Mouse (Mus musculus): ENCODE data around the gene Rsu1. TPM values are rescaled to one million over a fixed set of nuclear protein-coding genes. Genes with fewer than 3 reads are reported as not detected.

Rsu1 gene
- polyA plus RNA-seq, 1 experiment from 2014 or later: 119 TPM

DNA sequence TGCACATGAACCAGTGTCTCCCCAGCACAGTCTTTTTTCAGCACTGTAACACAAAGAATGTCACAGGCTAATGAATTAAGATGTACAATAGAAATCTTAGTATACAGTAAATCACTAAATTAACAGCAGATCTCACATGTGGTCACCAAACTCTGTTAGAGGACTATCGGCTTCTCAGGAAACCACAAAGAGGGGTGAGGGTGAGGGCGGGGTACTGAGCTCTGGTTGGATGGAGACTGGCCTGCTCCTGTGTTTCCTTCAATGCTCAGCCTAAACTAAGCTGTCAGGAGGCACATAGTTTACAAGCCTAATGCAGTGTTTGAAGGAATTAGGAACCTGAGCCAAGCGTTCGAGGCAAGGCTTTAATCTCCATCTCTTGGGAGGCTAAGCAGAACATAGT lies 8.1 kb downstream of the Rsu1 start:
- no peak overlapping the region for H3K4me2 ChIP-seq (replicated peaks)
- H3K36me3 ChIP-seq: no peaks in the 10 kb centered on the region
- H3K27ac ChIP-seq (replicated peaks): no peak overlapping the region
- H3K9ac ChIP-seq: no peak overlapping the region
- no peak for ATAC-seq (ENCODE audit: insufficient number of reproducible peaks, low FRiP score, low TSS enrichment, low read depth)
- H3K4me1 ChIP-seq: no peaks in the 10 kb centered on the region
- WGBS: 40% methylated on average over 4 of the region's 4 CpGs
- H3K9me3 ChIP-seq (replicated peaks): no peaks in the 10 kb centered on the region
- H3K27me3 ChIP-seq: no peaks in the 10 kb centered on the region
- no peak overlapping the region for H3K4me3 ChIP-seq (replicated peaks)

DNA sequence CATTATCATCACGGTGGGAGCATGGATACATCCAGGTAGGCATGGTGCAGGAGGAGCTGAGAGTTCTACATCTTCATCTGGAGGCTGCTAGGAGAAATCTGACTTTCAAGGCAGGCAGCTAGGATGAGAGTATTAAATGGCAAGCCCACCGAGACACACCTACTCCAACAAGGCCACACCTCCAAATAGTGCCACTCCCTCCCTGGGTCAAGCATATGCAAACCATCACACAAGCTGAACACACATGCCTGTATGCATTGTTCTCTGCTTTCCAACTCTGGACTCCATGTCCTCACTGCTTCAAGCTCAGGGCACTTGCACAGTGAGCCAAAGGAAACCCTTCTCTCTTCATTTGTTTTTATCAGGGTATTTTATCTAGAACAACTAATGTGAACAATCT lies 12.6 kb downstream of the Rsu1 start:
- ATAC-seq (ENCODE audit: insufficient number of reproducible peaks, low FRiP score, low TSS enrichment, low read depth): no peak
- 0 out of 2 replicates have a peak, but pooled peaks cover 5% of the 10 kb centered on the region for H3K9me3 ChIP-seq (replicated peaks)

DNA sequence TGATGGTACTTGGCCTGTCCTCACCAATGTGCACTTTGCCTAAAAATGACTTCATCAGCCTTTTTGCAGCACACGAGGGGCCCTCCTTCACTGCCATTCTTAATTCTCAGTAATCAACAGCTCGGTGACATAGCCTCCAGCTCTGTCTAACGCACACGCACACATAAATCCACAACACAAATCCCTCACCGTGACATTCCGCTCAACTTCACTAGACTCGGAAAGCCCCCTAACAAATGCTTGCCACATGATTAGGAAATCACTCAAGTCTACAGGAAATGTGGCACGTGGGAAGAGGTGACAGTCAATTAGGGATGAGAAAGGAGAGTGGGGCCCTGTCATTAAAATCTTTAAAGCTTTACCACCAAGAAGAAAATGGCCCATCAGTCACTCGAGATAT lies 30.5 kb downstream of the Rsu1 start:
- Histone ChIP-seq H3K9me3 (replicated peaks) (no peaks in the 10 kb centered on the region), H3K4me3 (replicated peaks) (no peak overlapping the region), H3K4me2 (replicated peaks) (no peak overlapping the region), H3K36me3 (peaks cover 7% of the 10 kb centered on the region; the same call in 1 of the 2 replicates), H3K27ac (replicated peaks) (no peak overlapping the region), H3K4me1 (no peaks in the 10 kb centered on the region), H3K27me3 (no peaks in the 10 kb centered on the region), H3K9ac (no peak overlapping the region)
- ATAC-seq (ENCODE audit: insufficient number of reproducible peaks, low FRiP score, low TSS enrichment, low read depth): no peak
- 48% methylated on average over 9 of the region's 9 CpGs for WGBS

More for the DNA sequence above, 12.6 kb downstream of the Rsu1 start:
- H3K9ac ChIP-seq: no peak overlapping the region
- no peaks in the 10 kb centered on the region for H3K4me1 ChIP-seq
- H3K4me3 ChIP-seq (replicated peaks): no peak overlapping the region
- peaks cover 16% of the 10 kb centered on the region for H3K36me3 ChIP-seq
- no peak overlapping the region for H3K4me2 ChIP-seq (replicated peaks)
- no peak overlapping the region for H3K27ac ChIP-seq (replicated peaks)
- WGBS: 68% methylated on average over 2 of the region's 2 CpGs
- H3K27me3 ChIP-seq: no peaks in the 10 kb centered on the region

DNA sequence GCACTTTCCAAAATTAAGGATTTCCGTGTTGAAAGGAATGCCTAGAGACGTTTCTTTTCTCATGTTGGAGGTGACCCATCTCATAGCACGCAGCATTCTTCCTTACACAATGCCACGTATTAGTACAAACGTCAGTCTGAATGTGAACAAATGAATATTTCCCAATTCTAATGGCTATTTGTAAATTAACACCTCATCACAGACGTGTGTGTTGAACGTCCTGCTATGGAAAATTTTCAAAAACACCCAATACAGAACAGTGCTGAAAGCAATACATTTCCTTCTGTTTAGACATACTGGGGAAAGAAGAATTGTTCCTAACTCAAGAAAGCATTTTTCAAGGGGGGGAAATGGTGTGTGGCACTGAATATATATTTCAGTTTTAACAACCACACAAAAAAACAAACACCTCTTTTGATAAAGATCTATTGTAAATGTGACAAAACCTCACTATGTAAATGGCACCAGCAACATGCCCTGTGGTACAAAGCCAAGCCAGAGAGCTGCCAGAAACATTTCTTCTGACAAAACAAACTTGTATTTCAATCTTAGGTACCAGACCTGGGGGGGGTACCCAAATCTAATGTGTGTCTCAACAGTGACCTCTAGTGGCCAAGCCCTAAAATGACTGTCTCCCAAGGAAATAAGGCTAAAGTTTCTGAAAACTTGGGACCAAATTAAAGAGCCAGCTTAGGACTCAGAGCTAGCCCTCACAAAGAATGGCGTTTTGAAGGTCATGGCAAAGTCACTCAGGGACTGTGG lies 33.9 kb downstream of the Rsu1 start:
- H3K27me3 ChIP-seq: no peaks in the 10 kb centered on the region
- H3K4me2 ChIP-seq (replicated peaks): no peak overlapping the region
- no peaks in the 10 kb centered on the region for H3K9me3 ChIP-seq (replicated peaks)
- no peak for ATAC-seq (ENCODE audit: insufficient number of reproducible peaks, low FRiP score, low TSS enrichment, low read depth)
- no peak overlapping the region for H3K4me3 ChIP-seq (replicated peaks)
- 68% methylated on average over 8 of the region's 8 CpGs for WGBS
- no peaks in the 10 kb centered on the region for H3K4me1 ChIP-seq
- peaks cover 7% of the 10 kb centered on the region; the same call in 1 of the 2 replicates for H3K36me3 ChIP-seq
- H3K9ac ChIP-seq: no peak overlapping the region
- no peak overlapping the region for H3K27ac ChIP-seq (replicated peaks)

DNA sequence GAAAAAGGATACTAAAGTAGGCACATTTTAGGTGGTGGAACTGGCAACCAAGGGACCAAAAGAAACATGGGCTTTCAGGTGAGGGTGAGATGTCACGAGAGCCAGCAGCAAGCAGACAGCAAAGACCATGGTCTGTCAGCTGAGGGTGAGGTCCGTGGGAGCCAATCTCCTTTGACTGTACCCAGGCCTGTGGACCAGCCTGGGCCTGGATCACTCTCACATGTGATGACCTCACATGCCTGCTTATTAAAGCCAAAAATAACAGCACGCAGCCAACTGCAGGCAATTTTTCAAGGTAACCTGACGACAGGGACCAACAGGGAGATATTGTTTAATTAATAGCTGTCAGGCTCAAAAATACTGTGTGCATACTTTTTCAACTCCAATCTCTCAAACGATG lies 35.5 kb downstream of the Rsu1 start:
- H3K9me3 ChIP-seq (replicated peaks): no peaks in the 10 kb centered on the region
- H3K36me3 ChIP-seq: peaks cover 7% of the 10 kb centered on the region; the same call in 1 of the 2 replicates
- ATAC-seq (ENCODE audit: insufficient number of reproducible peaks, low FRiP score, low TSS enrichment, low read depth): no peak
- no peak overlapping the region for H3K4me2 ChIP-seq (replicated peaks)
- 75% methylated on average over 5 of the region's 5 CpGs for WGBS
- no peak overlapping the region for H3K27ac ChIP-seq (replicated peaks)
- no peaks in the 10 kb centered on the region for H3K4me1 ChIP-seq
- no peak overlapping the region for H3K4me3 ChIP-seq (replicated peaks)
- no peaks in the 10 kb centered on the region for H3K27me3 ChIP-seq
- H3K9ac ChIP-seq: no peak overlapping the region

DNA sequence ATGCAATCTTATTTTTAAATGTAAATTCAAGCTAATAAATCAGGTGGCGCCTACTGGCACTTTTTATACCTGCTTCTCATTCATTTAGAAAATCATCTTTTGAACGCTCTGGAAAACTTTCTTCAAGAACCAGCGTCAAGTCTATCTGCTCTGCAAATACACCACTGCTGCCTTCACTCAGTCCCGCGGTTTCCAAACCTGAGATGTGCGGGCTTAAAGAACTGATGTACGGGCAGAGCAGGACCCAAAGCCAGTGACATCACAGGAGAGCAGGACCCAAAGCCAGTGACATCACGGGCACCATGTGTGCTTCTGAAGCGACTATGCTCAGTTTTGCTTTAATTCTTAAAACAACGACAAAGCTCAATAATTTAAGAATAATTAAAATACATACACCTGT lies 36.4 kb downstream of the Rsu1 start:
- no peak overlapping the region for H3K4me3 ChIP-seq (replicated peaks)
- no peak overlapping the region for H3K9ac ChIP-seq
- H3K27ac ChIP-seq (replicated peaks): no peak overlapping the region
- H3K9me3 ChIP-seq (replicated peaks): no peaks in the 10 kb centered on the region
- H3K4me2 ChIP-seq (replicated peaks): no peak overlapping the region
- peaks cover 7% of the 10 kb centered on the region; the same call in 1 of the 2 replicates for H3K36me3 ChIP-seq
- 91% methylated on average over 10 of the region's 10 CpGs for WGBS
- no peak for ATAC-seq (ENCODE audit: insufficient number of reproducible peaks, low FRiP score, low TSS enrichment, low read depth)
- no peaks in the 10 kb centered on the region for H3K4me1 ChIP-seq
- no peaks in the 10 kb centered on the region for H3K27me3 ChIP-seq

DNA sequence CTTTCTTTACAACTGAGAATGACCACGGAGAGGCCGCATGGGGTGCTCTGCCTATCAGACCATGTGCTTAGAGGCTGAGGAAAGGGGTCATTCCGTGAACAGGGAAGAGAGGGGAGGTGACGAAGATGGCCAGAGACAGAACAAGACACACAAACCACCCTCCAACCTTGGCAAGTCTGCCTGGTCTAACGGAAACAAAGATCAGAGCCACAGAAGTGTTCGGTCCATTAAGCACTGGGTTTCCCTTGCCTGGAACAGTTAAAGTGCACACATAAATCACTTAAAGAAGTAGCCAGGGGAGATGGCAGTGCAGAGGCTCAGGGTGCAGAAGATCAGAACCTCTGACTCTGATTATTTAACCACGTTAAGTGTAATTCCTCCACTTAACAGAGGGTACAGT lies 37.3 kb downstream of the Rsu1 start:
- H3K9me3 ChIP-seq (replicated peaks): no peaks in the 10 kb centered on the region
- H3K27ac ChIP-seq (replicated peaks): no peak overlapping the region
- no peaks in the 10 kb centered on the region for H3K4me1 ChIP-seq
- no peaks in the 10 kb centered on the region for H3K27me3 ChIP-seq
- no peak overlapping the region for H3K4me3 ChIP-seq (replicated peaks)
- H3K9ac ChIP-seq: no peak overlapping the region
- H3K36me3 ChIP-seq: no peaks in the 10 kb centered on the region
- H3K4me2 ChIP-seq (replicated peaks): no peak overlapping the region
- WGBS: 71% methylated on average over 7 of the region's 7 CpGs
- no peak for ATAC-seq (ENCODE audit: insufficient number of reproducible peaks, low FRiP score, low TSS enrichment, low read depth)

DNA sequence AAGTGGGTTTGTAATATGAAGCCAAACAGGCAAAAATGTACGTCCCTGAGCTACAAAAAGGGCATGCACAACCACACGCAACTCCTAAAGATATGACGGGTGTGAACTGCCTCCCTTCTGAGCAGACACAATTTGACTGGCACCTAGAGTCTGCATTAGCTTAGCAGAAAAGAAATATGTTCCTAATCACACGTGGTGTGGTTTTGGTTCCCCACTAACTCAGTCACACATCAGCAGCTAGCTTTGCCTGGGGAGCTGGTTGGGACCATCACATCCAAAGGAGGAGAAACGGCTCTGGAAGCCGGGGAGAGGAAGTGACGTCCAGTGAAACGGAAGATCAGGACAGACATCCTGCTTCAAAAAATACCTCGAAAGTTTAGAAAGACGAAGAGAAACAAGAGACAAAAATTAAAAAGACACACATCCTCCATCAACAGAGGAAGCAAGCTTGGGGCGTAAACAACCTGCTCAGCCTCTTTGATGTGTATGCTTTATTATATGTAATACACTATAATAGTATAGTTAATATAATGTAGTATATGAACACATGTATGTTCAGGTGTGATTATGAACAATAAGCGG lies 37.9 kb downstream of the Rsu1 start:
- no peak overlapping the region for H3K4me2 ChIP-seq (replicated peaks)
- no peaks in the 10 kb centered on the region for H3K9me3 ChIP-seq (replicated peaks)
- H3K4me1 ChIP-seq: no peaks in the 10 kb centered on the region
- ATAC-seq (ENCODE audit: insufficient number of reproducible peaks, low FRiP score, low TSS enrichment, low read depth): no peak
- no peaks in the 10 kb centered on the region for H3K27me3 ChIP-seq
- H3K4me3 ChIP-seq (replicated peaks): no peak overlapping the region
- H3K36me3 ChIP-seq: no peaks in the 10 kb centered on the region
- H3K9ac ChIP-seq: no peak overlapping the region
- 46% methylated on average over 12 of the region's 12 CpGs for whole genome bisulfite sequencing
- H3K27ac ChIP-seq (replicated peaks): no peak overlapping the region

DNA sequence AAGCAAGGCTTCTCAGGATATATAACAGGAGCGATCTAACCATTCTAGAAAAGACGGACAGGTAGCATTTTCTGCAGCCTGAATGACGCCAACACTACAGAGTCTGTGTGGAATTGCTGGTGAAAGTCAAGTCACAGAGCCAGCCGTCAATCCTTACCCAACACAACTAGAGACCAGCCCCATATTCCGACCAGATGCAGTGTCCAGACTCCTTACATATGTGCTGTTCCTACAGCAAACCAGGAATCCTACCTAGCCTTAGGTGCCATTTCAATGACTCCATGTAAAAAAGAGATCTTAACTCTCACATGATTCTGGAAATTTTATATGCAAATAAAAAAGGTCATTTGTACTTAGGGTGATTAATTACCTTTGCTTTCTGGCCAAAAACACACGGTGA lies 38.9 kb downstream of the Rsu1 start:
- H3K4me3 ChIP-seq (replicated peaks): no peak overlapping the region
- no peak overlapping the region for H3K4me2 ChIP-seq (replicated peaks)
- no peak overlapping the region for H3K9ac ChIP-seq
- no peak for ATAC-seq (ENCODE audit: insufficient number of reproducible peaks, low FRiP score, low TSS enrichment, low read depth)
- no peaks in the 10 kb centered on the region for H3K9me3 ChIP-seq (replicated peaks)
- 77% methylated on average over 6 of the region's 6 CpGs for WGBS
- no peaks in the 10 kb centered on the region for H3K4me1 ChIP-seq
- no peaks in the 10 kb centered on the region for H3K27me3 ChIP-seq
- H3K27ac ChIP-seq (replicated peaks): no peak overlapping the region
- no peaks in the 10 kb centered on the region for H3K36me3 ChIP-seq

DNA sequence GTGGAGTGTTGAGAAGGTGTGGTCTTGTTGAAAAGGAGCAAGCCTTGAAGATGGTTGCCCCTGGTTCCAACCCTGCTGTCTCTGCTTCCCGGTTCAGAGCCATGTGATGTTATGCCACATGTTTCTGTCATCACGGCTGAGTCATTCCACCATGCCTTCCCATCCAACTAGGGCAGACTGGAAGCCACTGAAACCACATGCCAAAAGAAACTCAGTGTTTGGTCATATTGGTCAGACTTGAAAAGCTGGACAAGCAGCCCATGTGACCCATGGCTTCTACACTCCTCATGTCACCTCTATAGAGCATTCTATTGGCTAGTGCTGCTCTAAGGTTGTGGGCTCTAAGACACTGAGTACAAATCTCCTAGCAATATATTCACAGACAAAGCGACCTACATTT lies 41.5 kb downstream of the Rsu1 start:
- H3K9ac ChIP-seq: no peak overlapping the region
- no peaks in the 10 kb centered on the region for H3K27me3 ChIP-seq
- ATAC-seq (ENCODE audit: insufficient number of reproducible peaks, low FRiP score, low TSS enrichment, low read depth): no peak
- H3K36me3 ChIP-seq: no peaks in the 10 kb centered on the region
- no peaks in the 10 kb centered on the region for H3K9me3 ChIP-seq (replicated peaks)
- no peak overlapping the region for H3K4me2 ChIP-seq (replicated peaks)
- H3K4me3 ChIP-seq (replicated peaks): no peak overlapping the region
- 88% methylated on average over 3 of the region's 3 CpGs for WGBS
- no peaks in the 10 kb centered on the region for H3K4me1 ChIP-seq
- no peak overlapping the region for H3K27ac ChIP-seq (replicated peaks)

DNA sequence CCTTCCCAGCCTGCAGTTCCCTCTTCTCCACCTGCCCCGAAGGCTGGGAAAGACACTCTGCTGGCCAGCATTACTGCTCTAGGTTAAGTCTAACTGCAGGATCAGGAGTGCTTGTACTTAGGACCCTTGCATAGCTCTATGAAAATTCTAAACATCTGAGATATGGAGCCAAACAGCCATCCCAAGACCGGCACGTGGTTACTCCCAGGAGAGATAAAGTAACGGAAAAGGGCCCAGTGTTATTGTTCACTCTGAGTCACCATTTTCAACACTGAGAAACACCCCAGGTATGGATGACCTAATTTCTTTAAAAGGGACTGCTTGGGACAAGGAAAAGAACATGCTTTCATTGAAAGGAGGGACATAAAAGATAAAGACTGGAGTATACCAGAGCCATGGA lies 45.2 kb downstream of the Rsu1 start:
- no peak for ATAC-seq (ENCODE audit: insufficient number of reproducible peaks, low FRiP score, low TSS enrichment, low read depth)
- no peaks in the 10 kb centered on the region for H3K27me3 ChIP-seq

DNA sequence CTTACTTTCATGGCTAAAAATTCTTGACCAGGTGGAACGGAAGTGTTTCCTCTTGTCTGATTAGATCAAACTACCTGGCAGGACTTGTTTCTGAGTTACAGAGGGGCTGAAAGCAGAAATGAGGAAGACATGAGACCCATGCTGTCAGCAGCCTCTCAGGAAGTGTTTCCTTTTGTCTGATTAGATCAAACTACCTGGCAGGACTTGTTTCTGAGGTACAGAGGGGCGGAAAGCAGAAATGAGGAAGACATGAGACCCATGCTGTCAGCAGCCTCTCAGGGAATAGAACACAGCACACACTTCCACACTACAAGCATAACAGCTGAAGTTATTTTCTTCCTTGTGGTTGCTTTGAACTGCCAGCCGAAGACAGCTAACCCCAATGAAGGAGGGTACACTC lies 46.7 kb downstream of the Rsu1 start:
- Histone ChIP-seq H3K27ac (replicated peaks) (no peak overlapping the region), H3K4me2 (replicated peaks) (no peak overlapping the region), H3K36me3 (no peaks in the 10 kb centered on the region), H3K4me1 (no peaks in the 10 kb centered on the region), H3K4me3 (replicated peaks) (no peak overlapping the region), H3K9ac (no peak overlapping the region), H3K27me3 (no peaks in the 10 kb centered on the region), H3K9me3 (replicated peaks) (no peaks in the 10 kb centered on the region)
- 69% methylated on average over 3 of the region's 3 CpGs for WGBS
- no peak for ATAC-seq (ENCODE audit: insufficient number of reproducible peaks, low FRiP score, low TSS enrichment, low read depth)

More for the DNA sequence above, 45.2 kb downstream of the Rsu1 start:
- WGBS: 86% methylated on average over 4 of the region's 4 CpGs
- Histone ChIP-seq H3K36me3 (no peaks in the 10 kb centered on the region), H3K4me2 (replicated peaks) (no peak overlapping the region), H3K9ac (no peak overlapping the region), H3K4me1 (no peaks in the 10 kb centered on the region), H3K9me3 (replicated peaks) (no peaks in the 10 kb centered on the region), H3K4me3 (replicated peaks) (no peak overlapping the region), H3K27ac (replicated peaks) (no peak overlapping the region)
